Mouse (Mus musculus) gastrocnemius, postnatal 4 days (tissue): ENCODE results near the gene Piga. TPM values are rescaled to one million over a fixed set of nuclear protein-coding genes. Genes with fewer than 3 reads are reported as not detected.
A peak's percentile ranks its signal among the peaks of the same experiment; 100 is the strongest.

ENCODE experiments used
- DNase-seq, 2 experiments: peaks; one replicate each; pipeline ENCODE4 v3.0.0; 2021 to 2022; ENCODE audit warnings: low spot score in 2 of 2, mixed read lengths in 2 of 2
- long read RNA-seq, 2 experiments: library from polyadenylated mRNA; stranded (forward); transcript quantifications; one replicate each; pipeline ENCODE4 v2.0.0; 2021
- total RNA-seq, 2 experiments: library from RNA; stranded (reverse); gene quantifications; 2 replicates each; pipeline ENCODE4 v1.2.3; 2021

Gene Piga
- total RNA-seq = 1 to 10 TPM; 3.2 to 5.1 TPM
- long read RNA-seq, experiment 1, partial matches to known transcripts = 0 of 2 reads
- long read RNA-seq, experiment 1, other reads (novel, unspliced or antisense) = 1 of 2 reads
- long read RNA-seq, experiment 2, partial matches to known transcripts = 0 of 3 reads
- long read RNA-seq, experiment 2, other reads (novel, unspliced or antisense) = 2 of 3 reads

GRCm38 (mm10) chrX:164419471-164419939, at the start of gene Piga:
TSS of gene Piga (plus strand) at chrX:164419787.
- DNase-seq = peak; percentile 73 to 84

- DNase-seq = no peak
Measured at GRCm38 (mm10) chrX:164370576-164370975, 49.0 kb upstream of the Piga start.

GRCm38 (mm10) chrX:164373081-164373480, 46.5 kb upstream of the Piga start, which contains the start of gene Vegfd:
TSS of gene Vegfd (plus strand) at chrX:164373378.
- DNase-seq = peak in 1 of 2 experiments; percentile 18

- DNase-seq = no peak
Measured at GRCm38 (mm10) chrX:164374586-164374985, 45.0 kb upstream of the Piga start.

- DNase-seq = no peak
Measured at GRCm38 (mm10) chrX:164379721-164380120, 39.9 kb upstream of the Piga start.

- DNase-seq = peak; percentile 64 to 75
Measured at GRCm38 (mm10) chrX:164381618-164382408, 37.8 kb upstream of the Piga start.

GRCm38 (mm10) chrX:164394091-164394490, 25.5 kb upstream of the Piga start:
- DNase-seq = no peak

- DNase-seq = no peak
Measured at GRCm38 (mm10) chrX:164398456-164398855, 21.1 kb upstream of the Piga start.

- DNase-seq = no peak
Measured at GRCm38 (mm10) chrX:164405080-164405649, 14.4 kb upstream of the Piga start.

- DNase-seq = no peak
Measured at GRCm38 (mm10) chrX:164406133-164407022, 13.2 kb upstream of the Piga start.

- no peak for DNase-seq
Measured at GRCm38 (mm10) chrX:164408301-164408927, 11.2 kb upstream of the Piga start.

- DNase-seq = no peak
Measured at GRCm38 (mm10) chrX:164410562-164410961, 9.0 kb upstream of the Piga start.

GRCm38 (mm10) chrX:164416803-164417202, 2.8 kb upstream of the Piga start:
- DNase-seq = no peak

GRCm38 (mm10) chrX:164418008-164418407, 1.6 kb upstream of the Piga start:
- no peak for DNase-seq

- DNase-seq = no peak
Measured at GRCm38 (mm10) chrX:164419955-164420354, 368 bp downstream of the Piga start.

- no peak for DNase-seq
Measured at GRCm38 (mm10) chrX:164420518-164420917, 931 bp downstream of the Piga start.

- DNase-seq = no peak
Measured at GRCm38 (mm10) chrX:164424821-164425220, 5.2 kb downstream of the Piga start.

- DNase-seq = no peak
Measured at GRCm38 (mm10) chrX:164427295-164427694, 7.7 kb downstream of the Piga start.

- no peak for DNase-seq
Measured at GRCm38 (mm10) chrX:164428224-164428623, 8.6 kb downstream of the Piga start.

GRCm38 (mm10) chrX:164430621-164431020, 11.0 kb downstream of the Piga start:
- no peak for DNase-seq

- DNase-seq = no peak
Measured at GRCm38 (mm10) chrX:164431133-164431532, 11.5 kb downstream of the Piga start.
